Comparison of ENCODE assay signal across 17 mouse cellular contexts in genomic region chr3:99248831-99249550, GRCm38 (mm10). TPM values are rescaled to one million over a fixed set of nuclear protein-coding genes. Genes with fewer than 3 reads are reported as not detected.
DNase-seq lines count a peak whose midpoint lies in the region; ATAC-seq and TF ChIP-seq lines count a peak whose summit lies in the region.
"Had no signal": no experiment of that assay in that cellular context is flagged by ENCODE, and none has a peak within 500 bp of the region (broad histone marks: within the 10 kb centered on the region; RNA-seq: fewer than 3 reads in every experiment).

No protein-coding gene starts in this region.

- no peaks in the 10 kb centered on the region for H3K4me1 ChIP-seq in lung, embryonic 14.5 days (ENCODE audit: insufficient read depth)
- H3K4me1 ChIP-seq in lung, adult 2 months (ENCODE audit: control insufficient read depth, insufficient read depth, low read length), result peaks cover 2% of the 10 kb centered on the region; the same call in 1 of the 2 replicates
- peaks cover 41% of the 10 kb centered on the region for H3K4me1 ChIP-seq in embryonic facial prominence, embryonic 10.5 days
- H3K4me1 ChIP-seq in limb, embryonic 13.5 days, result peaks cover 55% of the 10 kb centered on the region

- peaks cover 98% of the 10 kb centered on the region for H3K27me3 ChIP-seq in lung, embryonic 14.5 days (ENCODE audit: insufficient read depth, low read length)
- H3K27me3 ChIP-seq in embryonic facial prominence, embryonic 10.5 days (replicated peaks; ENCODE audit: low read depth, poor library complexity, severe bottlenecking), result peaks cover 100% of the 10 kb centered on the region
- peaks cover 52% of the 10 kb centered on the region for H3K27me3 ChIP-seq in limb, embryonic 13.5 days

- H3K9ac ChIP-seq in lung, embryonic 14.5 days, result no peak overlapping the region
- peak overlapping the region; percentile 55; the same call in 1 of the 2 replicates for H3K9ac ChIP-seq in limb, embryonic 13.5 days

- no peak for TF ChIP-seq POLR2A in lung, adult 2 months (IDR thresholded peaks at IDR 0.05; ENCODE audit: borderline replicate concordance, extremely low read depth, low read depth, low read length)

- ATAC-seq in lung, embryonic 14.5 days (ENCODE audit: insufficient read depth), result no peak
- no peak for ATAC-seq in limb, embryonic 13.5 days (ENCODE audit: low FRiP score, low read depth)
- ATAC-seq: inflammation-experienced regulatory T-cells, adult 6 months had no signal

- TF ChIP-seq CTCF in lung, embryonic 14.5 days (IDR thresholded peaks at IDR 0.05; ENCODE audit: low read depth), result no peak
- TF ChIP-seq CTCF in lung, adult 2 months (IDR thresholded peaks at IDR 0.05; ENCODE audit: insufficient read depth, low read length), result no peak

- no peaks in the 10 kb centered on the region for H3K9me3 ChIP-seq in lung, embryonic 14.5 days (ENCODE audit: low read depth, low read length)
- no peaks in the 10 kb centered on the region for H3K9me3 ChIP-seq in embryonic facial prominence, embryonic 10.5 days
- H3K9me3 ChIP-seq in limb, embryonic 13.5 days, result no peaks in the 10 kb centered on the region
- H3K9me3 ChIP-seq: heart, embryonic 10.5 days had no signal

- no peaks in the 10 kb centered on the region for H3K36me3 ChIP-seq in lung, embryonic 14.5 days (ENCODE audit: insufficient read depth)
- no peaks in the 10 kb centered on the region for H3K36me3 ChIP-seq in embryonic facial prominence, embryonic 10.5 days (replicated peaks)
- no peaks in the 10 kb centered on the region for H3K36me3 ChIP-seq in limb, embryonic 13.5 days
- H3K36me3 ChIP-seq: G1E; heart, embryonic 10.5 days had no signal

- WGBS in lung, embryonic 14.5 days, result 2% methylated on average over 25 of the region's 25 CpGs
- WGBS in lung, adult 2 months, result 7% methylated on average over 25 of the region's 25 CpGs
- WGBS in embryonic facial prominence, embryonic 10.5 days, result under 1% methylated on average over 25 of the region's 25 CpGs
- WGBS in limb, embryonic 13.5 days, result 1% methylated on average over 25 of the region's 25 CpGs

- intact Hi-C loops in heart, postnatal 25 days (cut with DNase I), result no loop called here

- no peak overlapping the region for H3K4me2 ChIP-seq in lung, embryonic 14.5 days
- H3K4me2 ChIP-seq in limb, embryonic 13.5 days (replicated peaks), result peak overlapping the region; percentile 62

- no peak overlapping the region for H3K4me3 ChIP-seq in lung, embryonic 14.5 days (ENCODE audit: low read depth, low read length)
- no peak overlapping the region for H3K4me3 ChIP-seq in lung, adult 2 months (replicated peaks; ENCODE audit: extremely low read depth, low read depth, low read length)
- peak overlapping the region; percentile 27 for H3K4me3 ChIP-seq in embryonic facial prominence, embryonic 10.5 days
- peak overlapping the region; percentile 32 for H3K4me3 ChIP-seq in limb, embryonic 13.5 days
- H3K4me3 ChIP-seq: erythroblast, embryonic 14.5 days; heart, embryonic 10.5 days had no signal

- DNase-seq in heart, adult 11 months, result peak; percentile 76
- no peak for DNase-seq in heart, postnatal 25 days (ENCODE audit: low spot score)
- DNase-seq in lung, embryonic 14.5 days, result peak; percentile 11
- no peak for DNase-seq in lung, adult 2 months
- peak; percentile 54 for DNase-seq in embryonic facial prominence, embryonic 10.5 days (ENCODE audit: low spot score)
- DNase-seq in kidney, postnatal 36 days, result no peak
- DNase-seq in urinary bladder, postnatal 10 days (ENCODE audit: low spot score), result no peak
- DNase-seq: B cell, adult 2 months; cerebellum, adult 9-11 months; kidney, postnatal 25 days; thymus, postnatal 36 days had no signal

- no peak overlapping the region for H3K27ac ChIP-seq in lung, embryonic 14.5 days (ENCODE audit: low read depth)
- H3K27ac ChIP-seq in embryonic facial prominence, embryonic 10.5 days (replicated peaks), result no peak overlapping the region
- H3K27ac ChIP-seq in limb, embryonic 13.5 days, result peak overlapping the region; percentile 82
- H3K27ac ChIP-seq: heart, embryonic 10.5 days had no signal

RNA-seq across cellular contexts. Expression of gene Tbx15, which starts 8.8 kb away (rescaled TPM):
- total RNA-seq in heart, postnatal 25 days (2021), result under 1 TPM; 0.11 to 0.47 TPM
- polyA plus RNA-seq in lung, embryonic 14.5 days (2014; fragmentation: Nextera tagmentation; extraction: Ambion mirVana), result 0.05 and 0.28 TPM in 2 replicates
- 0.07 and 3.0 TPM in 2 replicates for polyA plus RNA-seq in lung, adult 2 months (2012; rRNA removed)
- polyA plus RNA-seq in embryonic facial prominence, embryonic 10.5 days (2016; fragmentation: Nextera tagmentation; extraction: Ambion mirVana), result 1.6 and 2.5 TPM in 2 replicates
- 26.3 and 28.0 TPM in 2 replicates for polyA plus RNA-seq in limb, embryonic 13.5 days (2015; fragmentation: Nextera tagmentation; extraction: Ambion mirVana)
- total RNA-seq: megakaryocyte progenitor cell, adult 5-6 weeks had no signal
- polyA plus RNA-seq: erythroblast, embryonic 14.5 days; G1E; inflammation-experienced regulatory T-cells, adult 6 months had no signal

Comparison
In these comparisons a context has a peak if more than half of its experiments do, and no peak if none do; other contexts are left out.
1. DNase-seq: peak in heart, adult 11 months (single experiment), lung, embryonic 14.5 days (single experiment) and embryonic facial prominence, embryonic 10.5 days (single experiment); none in heart, postnatal 25 days (single experiment), lung, adult 2 months (single experiment), kidney, postnatal 36 days (0 of 2) and urinary bladder, postnatal 10 days (single experiment).
2. H3K4me3 ChIP-seq: peak in embryonic facial prominence, embryonic 10.5 days (single experiment) and limb, embryonic 13.5 days (single experiment); none in lung, embryonic 14.5 days (single experiment) and lung, adult 2 months (single experiment).